Mouse (Mus musculus) brain, embryonic 14.5 days (tissue): ENCODE data around the gene Tbc1d24.

Experiments
- CTCF ChIP-seq: fragments of 200-500 bp; IDR thresholded peaks from 2 replicates; pipeline ENCODE4 v1.5.1; 2012; ENCODE audit warnings: inconsistent platforms, mild to moderate bottlenecking, moderate library complexity, borderline replicate concordance; ENCODE audit not compliant: insufficient read depth, insufficient read length; ENCODE audit errors: extremely low read depth
- POLR2A ChIP-seq: fragments of 200-500 bp; IDR thresholded peaks from 2 replicates; pipeline ENCODE4 v1.6.1; 2012; ENCODE audit warnings: mild to moderate bottlenecking, inconsistent platforms, borderline replicate concordance; ENCODE audit not compliant: poor library complexity, insufficient read depth, insufficient read length, severe bottlenecking; ENCODE audit errors: extremely low read depth

GRCm38 (mm10) chr17:24137226-24137880 is 68.0 kb downstream of the Tbc1d24 start:
- TF ChIP-seq CTCF, result no peak
- TF ChIP-seq POLR2A, result no peak
